Mouse (Mus musculus) spleen, postnatal 4 days (tissue): ENCODE measurements at regions not wholly inside any gene's neighbourhood (a gene's known extent, or its start where the extent isn't known, plus 50 kb on each side); places are given as distances from the start of the nearest gene placed in this dataset.

ENCODE experiments used
- DNase-seq, 2 experiments: peaks; one replicate each; pipeline ENCODE4 v3.0.0; 2022; ENCODE audit warnings: low spot score in 2 of 2

GRCm38 (mm10) chr13:90497573-90497972, 407.6 kb downstream of the Atp6ap1l start:
- no peak for DNase-seq

GRCm38 (mm10) chr13:90493696-90494095, 404.3 kb upstream of the Xrcc4 start:
- DNase-seq, result no peak

GRCm38 (mm10) chr13:90490991-90491951, 401.9 kb upstream of the Xrcc4 start:
- DNase-seq, result no peak

- DNase-seq, result no peak
Observed at GRCm38 (mm10) chr13:90480484-90480883, 391.1 kb upstream of the Xrcc4 start.

- DNase-seq, result no peak
Observed at GRCm38 (mm10) chr13:90476880-90477279, 387.5 kb upstream of the Xrcc4 start.

- DNase-seq, result no peak
Observed at GRCm38 (mm10) chr13:90474507-90474906, 385.1 kb upstream of the Xrcc4 start.

- no peak for DNase-seq
Observed at GRCm38 (mm10) chr13:90474053-90474452, 384.6 kb upstream of the Xrcc4 start.

- no peak for DNase-seq
Observed at GRCm38 (mm10) chr13:90473041-90473825, 383.8 kb upstream of the Xrcc4 start.

GRCm38 (mm10) chr13:90466096-90466495, 376.7 kb upstream of the Xrcc4 start:
- no peak for DNase-seq

- DNase-seq, result no peak
Observed at GRCm38 (mm10) chr13:90464051-90464450, 374.6 kb upstream of the Xrcc4 start.

GRCm38 (mm10) chr13:90463381-90463780, 374.0 kb upstream of the Xrcc4 start:
- no peak for DNase-seq

- DNase-seq, result no peak
Observed at GRCm38 (mm10) chr13:90454631-90455030, 365.2 kb upstream of the Xrcc4 start.

GRCm38 (mm10) chr13:90426901-90427300, 337.5 kb upstream of the Xrcc4 start:
- DNase-seq, result no peak

GRCm38 (mm10) chr13:90425379-90425778, 336.0 kb upstream of the Xrcc4 start:
- DNase-seq, result no peak

GRCm38 (mm10) chr13:90424541-90424940, 335.1 kb upstream of the Xrcc4 start:
- DNase-seq, result no peak

GRCm38 (mm10) chr13:90420966-90421365, 331.6 kb upstream of the Xrcc4 start:
- no peak for DNase-seq

GRCm38 (mm10) chr13:90404392-90404791, 315.0 kb upstream of the Xrcc4 start:
- DNase-seq, result no peak

GRCm38 (mm10) chr13:90402061-90402460, 312.7 kb upstream of the Xrcc4 start:
- DNase-seq, result no peak

- DNase-seq, result no peak
Observed at GRCm38 (mm10) chr13:90401496-90401895, 312.1 kb upstream of the Xrcc4 start.

GRCm38 (mm10) chr13:90395274-90396023, 306.0 kb upstream of the Xrcc4 start:
- DNase-seq, result no peak

GRCm38 (mm10) chr13:90394815-90395241, 305.4 kb upstream of the Xrcc4 start:
- no peak for DNase-seq

GRCm38 (mm10) chr13:90392415-90392814, 303.0 kb upstream of the Xrcc4 start:
- DNase-seq, result no peak
